Mouse (Mus musculus) C2C12 (cell line): ENCODE measurements around the gene Kcnd3.

Experiments used
- CTCF ChIP-seq: IDR thresholded peaks from one replicate; pipeline ENCODE4 v1.5.1; 2011; ENCODE audit not compliant: control insufficient read depth, insufficient read depth, insufficient read length
- MYOD1 ChIP-seq: IDR thresholded peaks from one replicate; pipeline ENCODE4 v1.6.1; 2011; ENCODE audit warnings: low read depth; ENCODE audit not compliant: control insufficient read depth, insufficient read length
- USF1 ChIP-seq: IDR thresholded peaks from one replicate; pipeline ENCODE4 v1.6.1; 2011; ENCODE audit warnings: low read depth, mild to moderate bottlenecking, control low read depth, moderate library complexity

GRCm38 (mm10) chr3:105501071-105501470 lies 48.9 kb downstream of the Kcnd3 start:
- TF ChIP-seq CTCF (no peak), MYOD1 (no peak), USF1 (no peak)
